Mouse (Mus musculus): Measurements from ENCODE around the gene Cnnm3. TPM values are rescaled to one million over a fixed set of nuclear protein-coding genes. Genes with fewer than 3 reads are reported as not detected.

Cnnm3 gene
- polyA plus RNA-seq, 1 experiment from 2014 or later, result 6.8 TPM

DNA sequence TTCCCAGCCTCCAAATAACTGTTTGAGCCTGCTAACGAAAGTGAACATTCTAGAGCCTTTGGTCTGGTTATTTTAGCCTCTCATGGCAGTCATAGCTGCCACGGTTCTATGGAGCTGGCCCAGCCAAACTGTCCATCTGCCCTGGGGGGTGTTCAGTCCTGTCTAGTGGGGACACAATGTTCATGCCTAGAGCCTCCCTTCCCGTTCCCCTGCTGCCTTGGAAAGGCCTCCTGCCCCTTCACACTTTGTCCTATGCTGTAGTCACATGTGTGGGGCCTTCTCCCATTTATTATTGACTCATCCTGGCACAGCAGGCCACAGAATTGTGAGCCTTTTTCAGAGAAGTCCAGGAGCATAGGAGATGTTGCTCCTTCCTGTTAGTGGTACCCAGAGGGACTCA, 6.6 kb downstream of the Cnnm3 start:
- no peaks in the 10 kb centered on the region for H3K9me3 ChIP-seq (ENCODE audit: control insufficient read depth, low read length)
- 89% methylated on average over 3 of the region's 3 CpGs for WGBS
- H3K27ac ChIP-seq, result no peak overlapping the region
- no peak overlapping the region for H3K9ac ChIP-seq
- H3K27me3 ChIP-seq (ENCODE audit: control insufficient read depth, insufficient read depth, low read length), result no peaks in the 10 kb centered on the region
- ATAC-seq (ENCODE audit: low FRiP score), result no peak
- no peak overlapping the region for H3K4me3 ChIP-seq (replicated peaks; ENCODE audit: low read length)
- DNase-seq (ENCODE audit: low spot score), result no peak
- peaks cover 57% of the 10 kb centered on the region for H3K36me3 ChIP-seq (replicated peaks; ENCODE audit: control insufficient read depth, insufficient read depth)
- no peak overlapping the region for H3K4me2 ChIP-seq (replicated peaks)
- peaks cover 34% of the 10 kb centered on the region for H3K4me1 ChIP-seq (replicated peaks; ENCODE audit: control insufficient read depth, insufficient read depth, low read length)

DNA sequence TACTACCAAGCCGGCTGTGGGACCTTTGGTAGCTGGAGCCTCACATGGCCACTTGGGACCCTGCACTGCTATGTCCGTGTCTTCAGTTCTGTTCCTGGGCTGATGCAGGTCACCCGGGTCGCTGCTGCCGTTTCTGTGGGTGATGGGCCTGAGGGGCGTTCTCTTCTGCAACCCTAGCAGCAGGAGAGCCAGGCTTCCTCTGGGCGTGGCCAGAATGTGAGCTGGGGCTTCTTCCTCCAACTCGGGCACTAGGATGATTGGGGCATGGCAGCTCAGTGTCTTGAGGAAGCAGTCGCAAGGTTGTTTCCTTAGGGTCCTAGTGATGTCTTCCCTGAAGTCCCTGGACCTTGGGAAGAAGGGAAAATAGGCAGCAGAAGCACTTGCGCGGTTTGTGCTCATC, 8.0 kb downstream of the Cnnm3 start:
- Histone ChIP-seq H3K36me3 (replicated peaks; ENCODE audit: control insufficient read depth, insufficient read depth) (peaks cover 71% of the 10 kb centered on the region), H3K9ac (no peak overlapping the region), H3K4me1 (replicated peaks; ENCODE audit: control insufficient read depth, insufficient read depth, low read length) (peaks cover 20% of the 10 kb centered on the region), H3K27me3 (ENCODE audit: control insufficient read depth, insufficient read depth, low read length) (no peaks in the 10 kb centered on the region), H3K4me3 (replicated peaks; ENCODE audit: low read length) (no peak overlapping the region), H3K4me2 (replicated peaks) (no peak overlapping the region), H3K27ac (no peak overlapping the region), H3K9me3 (ENCODE audit: control insufficient read depth, low read length) (no peaks in the 10 kb centered on the region)
- DNase-seq (ENCODE audit: low spot score) (no peak), ATAC-seq (ENCODE audit: low FRiP score) (no peak)
- 83% methylated on average over 11 of the region's 11 CpGs for WGBS

DNA sequence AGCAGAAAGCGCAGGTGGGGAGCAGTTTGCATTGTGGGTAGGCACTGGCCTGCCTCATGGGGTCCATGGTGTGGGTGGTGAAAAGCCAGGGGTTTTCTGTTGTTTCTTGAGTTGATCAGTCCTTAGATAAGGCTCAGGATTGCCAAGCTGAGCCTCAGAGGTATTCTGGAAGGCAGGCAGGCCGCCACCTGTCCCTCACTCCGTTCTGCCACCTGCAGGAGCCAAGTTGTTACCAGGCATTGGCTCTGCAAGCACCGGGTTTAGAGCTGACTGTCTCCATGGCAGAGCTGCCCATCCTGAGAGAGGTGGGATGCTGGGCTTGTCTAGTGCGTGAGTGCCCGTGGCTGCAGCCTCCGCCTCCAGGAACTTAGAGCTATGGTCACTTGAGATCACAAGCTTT, 10.5 kb downstream of the Cnnm3 start:
- no peak overlapping the region for H3K9ac ChIP-seq
- no peak overlapping the region for H3K4me3 ChIP-seq (replicated peaks; ENCODE audit: low read length)
- H3K4me2 ChIP-seq (replicated peaks), result no peak overlapping the region
- peaks cover 88% of the 10 kb centered on the region for H3K36me3 ChIP-seq (replicated peaks; ENCODE audit: control insufficient read depth, insufficient read depth)
- no peaks in the 10 kb centered on the region; the same call in 1 of the 2 replicates for H3K4me1 ChIP-seq (replicated peaks; ENCODE audit: control insufficient read depth, insufficient read depth, low read length)
- ATAC-seq (ENCODE audit: low FRiP score), result no peak
- 94% methylated on average over 7 of the region's 7 CpGs for WGBS
- no peak for DNase-seq (ENCODE audit: low spot score)
- H3K27ac ChIP-seq, result no peak overlapping the region
- no peaks in the 10 kb centered on the region for H3K27me3 ChIP-seq (ENCODE audit: control insufficient read depth, insufficient read depth, low read length)
- no peaks in the 10 kb centered on the region for H3K9me3 ChIP-seq (ENCODE audit: control insufficient read depth, low read length)

DNA sequence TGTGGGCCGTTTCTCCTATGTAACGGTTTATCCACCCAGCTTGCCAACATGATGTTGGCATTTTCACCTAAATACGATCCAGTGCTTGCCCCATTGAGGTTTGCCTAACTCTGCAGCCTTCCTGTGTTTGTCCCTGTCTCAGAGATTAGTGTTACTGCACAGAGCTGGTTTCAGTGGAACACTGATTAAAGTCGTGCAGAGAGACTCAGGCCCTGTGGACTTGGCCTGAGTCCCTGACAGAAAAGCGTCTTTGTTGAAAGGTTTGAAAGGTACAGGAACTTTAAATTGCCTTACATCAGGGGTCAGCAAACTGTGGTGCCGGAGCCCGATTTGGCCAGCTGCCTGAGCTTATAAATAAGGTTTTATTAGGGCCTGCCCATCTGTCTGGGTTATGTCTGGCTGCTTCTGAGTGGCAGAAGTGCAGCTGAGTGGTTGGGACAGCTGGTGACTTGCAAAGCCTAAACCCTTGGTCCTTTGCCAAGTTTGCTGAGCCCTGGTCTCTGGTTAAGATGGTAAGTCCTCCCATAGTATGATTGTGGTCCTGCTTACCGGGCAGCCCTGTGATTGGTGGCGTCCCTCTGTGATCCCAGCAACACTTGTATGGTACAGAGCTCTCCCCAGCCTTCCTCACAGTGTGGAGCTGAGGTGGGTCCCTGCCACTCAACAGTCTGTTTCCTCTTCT, 11.8 kb downstream of the Cnnm3 start:
- Histone ChIP-seq H3K36me3 (replicated peaks; ENCODE audit: control insufficient read depth, insufficient read depth) (peaks cover 85% of the 10 kb centered on the region), H3K4me2 (replicated peaks) (no peak overlapping the region), H3K27me3 (ENCODE audit: control insufficient read depth, insufficient read depth, low read length) (no peaks in the 10 kb centered on the region), H3K27ac (peak overlapping the region; percentile 43; the same call in 1 of the 2 replicates), H3K9me3 (ENCODE audit: control insufficient read depth, low read length) (no peaks in the 10 kb centered on the region), H3K4me3 (replicated peaks; ENCODE audit: low read length) (no peak overlapping the region), H3K9ac (no peak overlapping the region), H3K4me1 (replicated peaks; ENCODE audit: control insufficient read depth, insufficient read depth, low read length) (no peaks in the 10 kb centered on the region; the same call in 1 of the 2 replicates)
- WGBS, result 65% methylated on average over 9 of the region's 9 CpGs
- DNase-seq (ENCODE audit: low spot score) (peak; percentile 70), ATAC-seq (ENCODE audit: low FRiP score) (peak; percentile 13; the same call in 1 of the 2 replicates)

DNA sequence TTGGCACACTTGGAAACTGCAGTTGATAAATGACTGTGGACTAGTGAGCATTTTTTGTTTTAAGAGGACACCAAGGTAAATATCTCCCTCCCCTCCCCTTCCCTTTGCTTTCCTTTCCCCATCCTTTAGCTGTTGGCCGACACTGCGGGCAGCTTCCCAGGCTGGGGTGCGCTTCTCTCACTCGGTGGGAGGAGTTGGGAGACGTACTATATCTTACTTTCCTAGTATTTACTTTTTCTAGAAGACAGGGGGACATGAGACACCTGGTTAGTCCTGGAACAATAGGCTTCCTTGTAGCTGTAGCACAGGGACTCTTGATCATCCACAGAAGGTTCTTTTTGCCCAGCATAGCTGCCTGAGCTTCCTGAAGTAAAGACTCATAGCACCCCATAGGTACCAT, 12.4 kb downstream of the Cnnm3 start:
- ATAC-seq (ENCODE audit: low FRiP score) (no peak), DNase-seq (ENCODE audit: low spot score) (no peak)
- Histone ChIP-seq H3K9ac (no peak overlapping the region), H3K4me1 (replicated peaks; ENCODE audit: control insufficient read depth, insufficient read depth, low read length) (no peaks in the 10 kb centered on the region; the same call in 1 of the 2 replicates), H3K27ac (no peak overlapping the region), H3K9me3 (ENCODE audit: control insufficient read depth, low read length) (no peaks in the 10 kb centered on the region), H3K27me3 (ENCODE audit: control insufficient read depth, insufficient read depth, low read length) (no peaks in the 10 kb centered on the region), H3K4me3 (replicated peaks; ENCODE audit: low read length) (no peak overlapping the region), H3K4me2 (replicated peaks) (no peak overlapping the region), H3K36me3 (replicated peaks; ENCODE audit: control insufficient read depth, insufficient read depth) (peaks cover 79% of the 10 kb centered on the region)
- 92% methylated on average over 5 of the region's 5 CpGs for WGBS

DNA sequence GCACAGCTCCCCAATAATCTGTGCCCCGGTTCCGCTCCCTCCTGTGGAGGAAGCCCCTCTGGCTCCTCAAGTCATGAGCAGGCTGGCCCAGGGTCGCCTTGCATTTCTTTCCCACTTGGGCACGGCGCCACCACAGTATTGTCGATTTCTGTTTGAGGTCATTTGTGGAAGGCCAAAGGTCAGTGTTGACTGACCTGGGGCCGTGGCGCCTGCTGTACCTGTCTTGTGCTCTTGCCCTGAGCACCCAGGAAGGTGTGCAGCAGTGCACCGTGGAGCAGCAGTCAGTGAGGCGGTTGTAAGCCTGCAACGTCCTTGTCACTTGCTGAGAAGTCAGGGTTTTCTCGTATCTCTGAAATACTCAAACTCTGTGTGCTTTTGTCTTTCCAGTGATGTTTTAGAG, 14.1 kb downstream of the Cnnm3 start:
- ATAC-seq (ENCODE audit: low FRiP score), result no peak
- Histone ChIP-seq H3K36me3 (replicated peaks; ENCODE audit: control insufficient read depth, insufficient read depth) (peaks cover 64% of the 10 kb centered on the region), H3K4me2 (replicated peaks) (no peak overlapping the region), H3K27me3 (ENCODE audit: control insufficient read depth, insufficient read depth, low read length) (no peaks in the 10 kb centered on the region), H3K4me3 (replicated peaks; ENCODE audit: low read length) (no peak overlapping the region), H3K4me1 (replicated peaks; ENCODE audit: control insufficient read depth, insufficient read depth, low read length) (no peaks in the 10 kb centered on the region; the same call in 1 of the 2 replicates), H3K9me3 (ENCODE audit: control insufficient read depth, low read length) (no peaks in the 10 kb centered on the region), H3K27ac (no peak overlapping the region), H3K9ac (no peak overlapping the region)
- DNase-seq (ENCODE audit: low spot score), result no peak
- 90% methylated on average over 12 of the region's 12 CpGs for WGBS

DNA sequence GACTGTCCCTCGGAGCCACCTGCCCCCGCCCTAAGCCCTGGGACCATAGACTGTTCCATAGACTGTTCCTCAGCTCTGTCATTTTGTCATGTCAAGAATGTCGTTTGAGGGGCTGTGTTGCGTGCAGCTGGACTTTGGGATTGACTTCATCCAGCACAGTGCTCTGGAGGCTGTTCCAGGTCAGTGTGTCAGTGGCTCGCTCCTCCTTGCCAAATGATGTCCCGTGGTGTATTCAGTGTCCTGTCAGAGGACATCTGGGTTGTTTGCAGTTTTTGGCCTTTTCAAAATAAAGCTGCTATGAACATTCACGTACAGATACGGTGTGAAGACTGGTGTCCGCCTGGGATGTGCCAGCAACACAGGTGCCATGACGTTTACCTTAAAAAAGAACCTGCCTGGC, 15.2 kb downstream of the Cnnm3 start:
- DNase-seq (ENCODE audit: low spot score) (no peak), ATAC-seq (ENCODE audit: low FRiP score) (no peak)
- no peak overlapping the region for H3K4me2 ChIP-seq (replicated peaks)
- H3K4me3 ChIP-seq (replicated peaks; ENCODE audit: low read length), result no peak overlapping the region
- H3K27me3 ChIP-seq (ENCODE audit: control insufficient read depth, insufficient read depth, low read length), result no peaks in the 10 kb centered on the region
- no peaks in the 10 kb centered on the region for H3K9me3 ChIP-seq (ENCODE audit: control insufficient read depth, low read length)
- H3K9ac ChIP-seq, result no peak overlapping the region
- WGBS, result 89% methylated on average over 10 of the region's 10 CpGs
- H3K27ac ChIP-seq, result no peak overlapping the region
- H3K4me1 ChIP-seq (replicated peaks; ENCODE audit: control insufficient read depth, insufficient read depth, low read length), result no peaks in the 10 kb centered on the region; the same call in 1 of the 2 replicates
- peaks cover 52% of the 10 kb centered on the region for H3K36me3 ChIP-seq (replicated peaks; ENCODE audit: control insufficient read depth, insufficient read depth)

DNA sequence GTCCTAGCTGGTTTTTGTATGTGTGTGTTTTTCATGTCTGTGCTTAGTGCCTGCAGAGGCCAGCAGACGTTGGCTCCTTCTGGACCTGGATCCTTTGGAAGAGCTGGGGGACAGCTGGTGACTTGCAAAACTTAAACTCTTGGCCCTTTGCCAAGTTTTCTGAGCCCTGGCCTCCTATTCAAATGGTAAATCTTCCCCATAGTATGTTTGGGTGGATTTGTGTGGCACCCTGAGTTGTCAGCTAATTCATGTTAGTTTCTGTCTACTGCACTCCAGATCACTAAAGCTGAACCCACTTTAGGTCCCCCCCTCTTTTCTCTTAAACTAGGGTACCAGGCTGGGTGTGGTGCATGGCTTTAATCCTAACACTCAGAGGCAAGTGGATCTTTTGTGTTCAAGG, 16.7 kb downstream of the Cnnm3 start:
- Histone ChIP-seq H3K4me3 (replicated peaks; ENCODE audit: low read length) (no peak overlapping the region), H3K27ac (peak overlapping the region; percentile 38; the same call in 1 of the 2 replicates), H3K4me2 (replicated peaks) (no peak overlapping the region), H3K9me3 (ENCODE audit: control insufficient read depth, low read length) (no peaks in the 10 kb centered on the region), H3K4me1 (replicated peaks; ENCODE audit: control insufficient read depth, insufficient read depth, low read length) (no peaks in the 10 kb centered on the region; the same call in 1 of the 2 replicates), H3K36me3 (replicated peaks; ENCODE audit: control insufficient read depth, insufficient read depth) (peaks cover 39% of the 10 kb centered on the region), H3K9ac (no peak overlapping the region), H3K27me3 (ENCODE audit: control insufficient read depth, insufficient read depth, low read length) (no peaks in the 10 kb centered on the region)
- DNase-seq (ENCODE audit: low spot score) (peak; percentile 57), ATAC-seq (ENCODE audit: low FRiP score) (peak; percentile 42)
- WGBS, result 17% methylated on average over 1 of the region's 1 CpGs

DNA sequence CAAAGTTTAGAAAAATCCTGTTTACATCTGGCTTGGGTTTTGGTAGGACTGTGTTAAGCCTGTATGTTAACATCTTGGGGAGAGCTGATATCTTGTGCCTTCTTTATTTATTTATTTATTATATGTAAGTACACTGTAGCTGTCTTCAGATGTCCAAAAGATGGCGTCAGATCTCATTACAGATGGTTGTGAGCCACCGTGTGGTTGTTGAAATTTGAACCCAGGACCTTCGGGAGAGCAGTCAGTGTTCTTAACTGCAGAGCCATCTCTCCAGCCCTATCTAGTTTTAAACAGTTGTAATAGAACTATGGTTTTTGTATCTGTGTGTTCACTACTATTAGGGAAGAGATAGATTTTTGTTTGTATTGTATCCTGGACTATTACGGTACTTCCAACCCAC, 17.6 kb downstream of the Cnnm3 start:
- H3K9me3 ChIP-seq (ENCODE audit: control insufficient read depth, low read length), result no peaks in the 10 kb centered on the region
- no peaks in the 10 kb centered on the region for H3K27me3 ChIP-seq (ENCODE audit: control insufficient read depth, insufficient read depth, low read length)
- no peak for ATAC-seq (ENCODE audit: low FRiP score)
- no peaks in the 10 kb centered on the region; the same call in 1 of the 2 replicates for H3K4me1 ChIP-seq (replicated peaks; ENCODE audit: control insufficient read depth, insufficient read depth, low read length)
- no peak overlapping the region for H3K4me3 ChIP-seq (replicated peaks; ENCODE audit: low read length)
- 98% methylated on average over 4 of the region's 4 CpGs for WGBS
- H3K4me2 ChIP-seq (replicated peaks), result no peak overlapping the region
- H3K36me3 ChIP-seq (replicated peaks; ENCODE audit: control insufficient read depth, insufficient read depth), result peaks cover 29% of the 10 kb centered on the region
- no peak for DNase-seq (ENCODE audit: low spot score)
- H3K9ac ChIP-seq, result no peak overlapping the region
- no peak overlapping the region for H3K27ac ChIP-seq

All from hindbrain, embryonic 14.5 days (tissue).